Mouse (Mus musculus): Measurements from ENCODE around the gene Msh4. TPM values are rescaled to one million over a fixed set of nuclear protein-coding genes. Genes with fewer than 3 reads are reported as not detected.

Msh4 gene
- polyA plus RNA-seq, 1 experiment from 2014 or later = 0.11 TPM

DNA sequence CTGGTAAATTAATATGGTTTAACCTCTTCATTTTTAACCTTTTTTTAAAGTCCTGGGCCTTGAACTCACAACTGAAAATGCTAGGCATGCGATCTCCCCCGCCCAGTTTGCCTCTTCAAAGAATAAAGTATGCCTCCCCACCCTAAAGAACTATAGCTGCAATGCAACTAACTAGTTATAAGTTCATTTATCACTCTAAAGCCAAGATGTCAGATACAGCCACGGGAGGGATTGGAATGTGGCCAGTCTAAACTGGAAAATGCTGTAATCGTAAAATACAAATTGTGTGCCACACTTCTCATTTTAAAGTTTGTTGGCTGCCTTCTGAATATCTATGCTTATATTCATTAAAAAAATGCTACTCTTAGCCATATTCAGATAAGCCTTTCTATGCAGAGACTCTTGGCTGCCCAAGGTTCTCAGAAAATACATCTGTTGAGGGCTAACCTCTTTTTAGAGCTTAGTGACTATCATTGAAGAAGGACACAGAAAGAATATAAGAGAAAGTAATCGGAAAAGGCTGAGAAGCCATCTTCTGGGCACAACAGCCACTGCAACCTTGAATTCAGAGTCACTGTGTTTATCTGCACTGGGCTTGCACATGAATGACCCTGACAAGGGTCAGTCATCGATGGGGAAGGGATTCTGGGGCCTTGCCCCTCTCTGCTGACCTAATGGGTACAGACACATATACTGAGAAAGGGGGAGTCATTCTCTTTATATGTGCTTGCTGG, 7.7 kb upstream of the Msh4 start:
- Histone ChIP-seq H3K4me3 (ENCODE audit: low read depth, low read length) (no peak overlapping the region), H3K9me3 (ENCODE audit: control insufficient read depth, low read length) (no peaks in the 10 kb centered on the region), H3K4me1 (ENCODE audit: control insufficient read depth, insufficient read depth, low read length) (peaks cover 11% of the 10 kb centered on the region), H3K27me3 (ENCODE audit: control insufficient read depth, insufficient read depth, low read length) (no peaks in the 10 kb centered on the region), H3K27ac (replicated peaks; ENCODE audit: low read depth, low read length) (no peak overlapping the region), H3K36me3 (ENCODE audit: control insufficient read depth, insufficient read depth, low read length) (peaks cover 22% of the 10 kb centered on the region), H3K9ac (ENCODE audit: low read length) (no peak overlapping the region), H3K4me2 (ENCODE audit: low read depth, severe bottlenecking) (peak overlapping the region; percentile 68; the same call in 1 of the 2 replicates)
- DNase-seq (ENCODE audit: low spot score) (no peak), ATAC-seq (ENCODE audit: insufficient number of reproducible peaks, low FRiP score, low TSS enrichment, low read depth) (no peak)
- WGBS = 54% methylated on average over 6 of the region's 6 CpGs

DNA sequence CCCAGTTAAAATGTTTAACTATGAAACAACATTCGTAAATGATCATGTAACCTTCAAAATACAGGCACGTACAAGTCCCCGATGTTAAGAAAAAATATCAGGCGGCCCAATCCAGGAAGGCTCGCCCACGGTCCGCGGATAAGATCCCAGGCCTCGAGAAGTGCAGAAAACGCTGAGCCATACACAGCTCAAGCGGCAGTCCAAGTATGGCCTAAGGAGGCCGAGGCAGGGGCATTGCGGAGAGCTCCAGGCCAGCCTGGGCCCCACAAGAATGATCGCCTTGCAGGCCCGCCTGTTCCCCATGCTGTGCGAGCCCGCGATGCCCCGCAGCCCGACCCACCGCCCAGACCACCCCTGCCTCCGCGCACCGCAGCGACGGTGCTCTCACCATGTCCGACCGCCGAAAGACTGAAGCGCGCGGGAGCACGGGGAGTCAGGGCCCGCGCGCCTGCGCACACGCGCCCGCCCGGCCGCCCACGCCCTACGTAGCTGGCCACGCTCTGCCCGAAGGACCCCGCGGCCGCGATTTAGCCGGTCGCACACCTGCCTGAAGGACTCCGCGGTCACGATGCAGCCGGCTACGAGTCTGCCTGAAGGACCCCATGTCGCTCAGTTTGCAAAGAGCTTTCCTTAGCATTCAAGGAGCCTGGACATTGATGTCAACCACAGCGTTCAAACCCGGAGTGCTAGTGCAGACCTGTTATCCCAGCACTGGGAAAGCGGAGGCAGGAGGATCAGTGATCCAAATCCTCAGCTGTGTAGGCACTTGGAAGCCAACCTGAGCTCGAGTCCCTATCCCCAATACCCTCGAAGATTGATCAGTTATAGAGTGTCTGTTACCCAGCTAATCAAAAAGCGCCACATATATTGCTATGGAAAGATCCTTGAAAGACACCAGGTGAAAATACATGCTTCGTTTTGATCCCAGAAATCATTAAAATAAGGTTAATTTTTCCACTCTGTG, 6.9 kb upstream of the Msh4 start, which contains the start of gene Rabggtb:
Rabggtb (minus strand) TSS at position 464 of the 964 bp plus-strand sequence.
- WGBS = under 1% methylated on average over 65 of the region's 65 CpGs
- DNase-seq (ENCODE audit: low spot score) = peak; percentile 98
- H3K4me3 ChIP-seq (ENCODE audit: low read depth, low read length) = peak within 1 kb of the TSS; percentile 90
- H3K27me3 ChIP-seq (ENCODE audit: control insufficient read depth, insufficient read depth, low read length) = no peaks in the 10 kb centered on the region
- H3K4me2 ChIP-seq (ENCODE audit: low read depth, severe bottlenecking) = peak within 1 kb of the TSS; percentile 68
- H3K9me3 ChIP-seq (ENCODE audit: control insufficient read depth, low read length) = no peaks in the 10 kb centered on the region
- peaks cover 11% of the 10 kb centered on the region for H3K4me1 ChIP-seq (ENCODE audit: control insufficient read depth, insufficient read depth, low read length)
- peak within 1 kb of the TSS; percentile 76 for H3K27ac ChIP-seq (replicated peaks; ENCODE audit: low read depth, low read length)
- H3K9ac ChIP-seq (ENCODE audit: low read length) = peak within 1 kb of the TSS; percentile 98
- peak; percentile 96 for ATAC-seq (ENCODE audit: insufficient number of reproducible peaks, low FRiP score, low TSS enrichment, low read depth)
- H3K36me3 ChIP-seq (ENCODE audit: control insufficient read depth, insufficient read depth, low read length) = peaks cover 27% of the 10 kb centered on the region

DNA sequence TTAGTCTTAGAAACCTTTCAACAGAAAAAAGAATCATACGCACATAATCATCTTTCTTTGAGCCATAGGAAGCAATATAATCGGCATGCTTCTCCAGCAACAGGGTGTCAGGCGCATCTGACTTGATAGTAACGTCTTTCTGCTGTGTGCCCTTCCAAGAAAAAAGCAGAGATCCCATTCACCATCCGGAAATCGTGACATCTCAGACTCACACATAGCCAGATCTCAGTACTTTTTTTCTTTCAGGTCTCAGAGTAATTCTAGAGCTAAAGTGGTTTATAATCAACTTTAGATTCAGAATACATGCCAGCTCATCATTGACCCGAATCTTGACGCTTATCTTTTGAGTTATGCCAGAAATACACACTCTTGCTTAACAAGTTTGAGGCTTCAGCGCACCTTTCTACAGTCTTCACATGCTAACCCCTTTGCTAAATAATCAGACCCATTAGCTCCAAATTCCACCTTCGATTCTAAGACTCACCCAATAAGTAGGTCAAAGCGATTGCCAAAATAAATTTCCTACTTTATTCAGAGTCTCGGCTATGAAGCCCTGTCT, 6.0 kb upstream of the Msh4 start:
- Histone ChIP-seq H3K4me2 (ENCODE audit: low read depth, severe bottlenecking) (peak overlapping the region; percentile 68), H3K27ac (replicated peaks; ENCODE audit: low read depth, low read length) (peak overlapping the region; percentile 68; the same call in 1 of the 2 replicates), H3K9ac (ENCODE audit: low read length) (peak overlapping the region; percentile 98), H3K9me3 (ENCODE audit: control insufficient read depth, low read length) (no peaks in the 10 kb centered on the region), H3K36me3 (ENCODE audit: control insufficient read depth, insufficient read depth, low read length) (peaks cover 30% of the 10 kb centered on the region), H3K27me3 (ENCODE audit: control insufficient read depth, insufficient read depth, low read length) (no peaks in the 10 kb centered on the region), H3K4me3 (ENCODE audit: low read depth, low read length) (peak overlapping the region; percentile 90), H3K4me1 (ENCODE audit: control insufficient read depth, insufficient read depth, low read length) (peaks cover 11% of the 10 kb centered on the region)
- no peak for DNase-seq (ENCODE audit: low spot score)
- no peak for ATAC-seq (ENCODE audit: insufficient number of reproducible peaks, low FRiP score, low TSS enrichment, low read depth)
- WGBS = 4% methylated on average over 12 of the region's 12 CpGs

DNA sequence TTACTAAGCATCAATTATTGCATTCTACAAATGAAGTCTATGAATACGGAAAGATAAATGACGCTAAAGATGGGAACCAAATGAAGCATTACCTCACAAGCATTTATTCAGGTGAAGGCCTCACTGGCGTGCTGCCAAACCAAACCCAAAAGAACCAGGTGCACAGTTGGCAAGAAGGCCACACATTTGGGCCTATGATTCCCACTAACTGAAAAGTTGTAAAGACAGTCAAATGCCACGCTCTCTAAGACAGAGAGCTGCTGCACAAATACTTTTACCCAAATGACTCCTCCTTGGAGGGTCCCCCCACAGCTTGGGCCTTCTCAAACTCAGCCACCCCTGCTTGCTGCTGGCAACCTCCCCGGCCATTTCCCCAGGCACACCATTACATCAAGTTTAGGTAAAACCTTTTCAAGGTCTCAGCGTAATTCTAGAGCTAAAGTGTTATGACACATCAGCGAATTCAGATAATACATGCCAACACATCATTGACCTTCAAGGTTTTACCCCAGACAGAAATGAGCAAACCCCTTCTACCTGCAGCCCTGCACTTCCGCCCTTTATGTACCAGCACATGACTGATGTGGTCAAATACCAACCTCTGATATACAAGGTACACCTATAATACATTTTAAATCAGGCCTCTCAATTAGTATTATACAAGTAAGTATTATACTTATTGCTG, 5.4 kb upstream of the Msh4 start:
- 54% methylated on average over 8 of the region's 8 CpGs for WGBS
- H3K9me3 ChIP-seq (ENCODE audit: control insufficient read depth, low read length) = no peaks in the 10 kb centered on the region
- peak overlapping the region; percentile 98 for H3K9ac ChIP-seq (ENCODE audit: low read length)
- peak overlapping the region; percentile 90 for H3K4me3 ChIP-seq (ENCODE audit: low read depth, low read length)
- peaks cover 36% of the 10 kb centered on the region for H3K36me3 ChIP-seq (ENCODE audit: control insufficient read depth, insufficient read depth, low read length)
- H3K4me2 ChIP-seq (ENCODE audit: low read depth, severe bottlenecking) = peak overlapping the region; percentile 68
- H3K27ac ChIP-seq (replicated peaks; ENCODE audit: low read depth, low read length) = no peak overlapping the region
- H3K27me3 ChIP-seq (ENCODE audit: control insufficient read depth, insufficient read depth, low read length) = no peaks in the 10 kb centered on the region
- peaks cover 11% of the 10 kb centered on the region for H3K4me1 ChIP-seq (ENCODE audit: control insufficient read depth, insufficient read depth, low read length)
- ATAC-seq (ENCODE audit: insufficient number of reproducible peaks, low FRiP score, low TSS enrichment, low read depth) (no peak), DNase-seq (ENCODE audit: low spot score) (no peak)

DNA sequence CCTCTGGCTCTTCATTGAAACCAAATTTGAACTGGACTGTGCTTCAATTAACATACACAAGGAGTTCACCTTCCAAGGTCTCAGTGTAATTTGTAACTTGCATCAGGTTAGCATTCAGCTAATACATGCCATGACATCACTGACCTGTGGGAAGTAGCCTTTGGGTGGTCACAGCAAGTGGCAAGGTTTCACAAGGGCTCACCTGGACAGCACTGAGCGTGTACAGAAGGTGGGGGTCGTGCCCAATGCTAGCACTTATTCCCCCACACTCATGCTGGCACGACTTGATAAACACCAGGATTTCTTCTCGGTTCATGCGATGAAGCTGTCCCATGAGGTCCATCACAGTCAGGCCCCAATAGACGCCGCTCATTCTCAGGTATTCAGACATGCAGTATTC, 4.6 kb upstream of the Msh4 start:
- ATAC-seq (ENCODE audit: insufficient number of reproducible peaks, low FRiP score, low TSS enrichment, low read depth) (no peak), DNase-seq (ENCODE audit: low spot score) (no peak)
- no peaks in the 10 kb centered on the region for H3K9me3 ChIP-seq (ENCODE audit: control insufficient read depth, low read length)
- H3K36me3 ChIP-seq (ENCODE audit: control insufficient read depth, insufficient read depth, low read length) = peaks cover 44% of the 10 kb centered on the region
- H3K4me2 ChIP-seq (ENCODE audit: low read depth, severe bottlenecking) = peak overlapping the region; percentile 68; the same call in 1 of the 2 replicates
- H3K27me3 ChIP-seq (ENCODE audit: control insufficient read depth, insufficient read depth, low read length) = no peaks in the 10 kb centered on the region
- no peak overlapping the region for H3K9ac ChIP-seq (ENCODE audit: low read length)
- 79% methylated on average over 7 of the region's 7 CpGs for WGBS
- H3K4me1 ChIP-seq (ENCODE audit: control insufficient read depth, insufficient read depth, low read length) = peaks cover 11% of the 10 kb centered on the region
- peak overlapping the region; percentile 14; the same call in 1 of the 2 replicates for H3K4me3 ChIP-seq (ENCODE audit: low read depth, low read length)
- no peak overlapping the region for H3K27ac ChIP-seq (replicated peaks; ENCODE audit: low read depth, low read length)

DNA sequence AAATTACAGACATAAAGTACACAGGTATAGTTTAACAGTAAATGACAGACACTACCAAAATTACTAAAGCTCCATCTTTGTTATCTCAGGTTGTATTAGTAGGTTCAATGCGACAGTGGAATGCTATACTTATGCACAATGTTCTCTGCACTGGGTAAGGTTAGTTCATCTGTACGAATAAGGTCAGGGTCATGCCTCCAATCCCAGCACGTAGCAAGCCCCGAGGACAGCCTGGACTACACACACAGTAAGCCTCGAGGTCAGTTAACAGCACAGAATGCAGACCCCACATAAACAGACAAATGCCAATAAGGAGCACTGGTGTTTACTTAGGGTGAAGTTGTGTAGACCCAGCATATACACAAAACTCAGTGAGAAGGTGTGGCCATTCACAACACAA, 3.0 kb upstream of the Msh4 start:
- H3K4me1 ChIP-seq (ENCODE audit: control insufficient read depth, insufficient read depth, low read length) = peaks cover 11% of the 10 kb centered on the region
- no peak overlapping the region for H3K27ac ChIP-seq (replicated peaks; ENCODE audit: low read depth, low read length)
- no peaks in the 10 kb centered on the region for H3K27me3 ChIP-seq (ENCODE audit: control insufficient read depth, insufficient read depth, low read length)
- 77% methylated on average over 5 of the region's 5 CpGs for WGBS
- H3K9me3 ChIP-seq (ENCODE audit: control insufficient read depth, low read length) = no peaks in the 10 kb centered on the region
- no peak overlapping the region for H3K9ac ChIP-seq (ENCODE audit: low read length)
- H3K4me2 ChIP-seq (ENCODE audit: low read depth, severe bottlenecking) = no peak overlapping the region
- ATAC-seq (ENCODE audit: insufficient number of reproducible peaks, low FRiP score, low TSS enrichment, low read depth) (no peak), DNase-seq (ENCODE audit: low spot score) (no peak)
- peaks cover 47% of the 10 kb centered on the region for H3K36me3 ChIP-seq (ENCODE audit: control insufficient read depth, insufficient read depth, low read length)
- no peak overlapping the region for H3K4me3 ChIP-seq (ENCODE audit: low read depth, low read length)

DNA sequence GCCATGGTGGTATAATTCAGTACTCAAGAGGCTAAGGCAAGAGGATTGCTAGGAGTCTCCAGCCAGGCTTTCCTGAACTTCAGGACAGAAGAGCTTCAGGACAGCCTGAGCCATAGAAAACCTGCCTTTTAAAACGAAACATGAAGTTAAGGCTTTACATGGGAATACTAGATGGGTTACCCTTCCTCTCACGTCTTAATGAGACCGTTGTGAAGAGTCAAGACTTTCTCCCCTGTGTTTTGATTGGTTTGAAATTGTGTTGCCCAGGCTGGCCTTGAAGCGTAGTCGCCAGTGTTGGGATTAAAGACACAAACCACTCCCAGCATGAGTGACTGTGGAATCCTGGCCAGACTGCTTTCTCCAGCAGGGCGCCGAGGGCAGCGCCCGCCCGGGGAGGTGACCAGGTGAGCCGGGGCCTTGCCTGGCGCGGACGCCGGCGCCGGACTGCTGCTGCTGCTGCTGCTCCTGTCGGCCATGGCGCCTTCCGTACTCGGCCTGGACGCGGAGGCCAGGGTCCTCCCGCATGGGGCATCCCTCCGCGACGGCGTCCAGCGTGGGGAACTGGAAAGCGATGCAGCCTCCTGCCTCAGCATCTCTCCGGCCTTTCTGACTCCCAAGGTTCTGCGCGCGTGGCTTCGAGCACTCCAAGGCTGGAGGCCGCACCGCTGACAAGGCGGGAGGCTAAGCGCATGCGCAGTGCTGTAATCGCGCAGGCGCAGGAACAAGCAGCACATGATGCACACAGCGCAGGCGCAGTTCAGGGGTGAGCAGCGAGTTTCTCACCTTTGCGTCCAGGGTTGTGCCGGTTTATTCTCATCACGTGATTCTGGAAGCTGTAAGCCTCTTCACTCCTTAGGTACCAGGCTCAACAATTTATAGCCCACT, 445 bp downstream of the Msh4 start:
- H3K4me3 ChIP-seq (ENCODE audit: low read depth, low read length) = no peak overlapping the region
- no peaks in the 10 kb centered on the region for H3K9me3 ChIP-seq (ENCODE audit: control insufficient read depth, low read length)
- WGBS = 86% methylated on average over 49 of the region's 49 CpGs
- H3K36me3 ChIP-seq (ENCODE audit: control insufficient read depth, insufficient read depth, low read length) = peaks cover 41% of the 10 kb centered on the region
- no peak overlapping the region for H3K9ac ChIP-seq (ENCODE audit: low read length)
- peaks cover under 1% of the 10 kb centered on the region for H3K4me1 ChIP-seq (ENCODE audit: control insufficient read depth, insufficient read depth, low read length)
- DNase-seq (ENCODE audit: low spot score) (no peak), ATAC-seq (ENCODE audit: insufficient number of reproducible peaks, low FRiP score, low TSS enrichment, low read depth) (peak; percentile 33; the same call in 1 of the 2 replicates)
- no peak overlapping the region for H3K27ac ChIP-seq (replicated peaks; ENCODE audit: low read depth, low read length)
- no peak overlapping the region for H3K4me2 ChIP-seq (ENCODE audit: low read depth, severe bottlenecking)
- no peaks in the 10 kb centered on the region for H3K27me3 ChIP-seq (ENCODE audit: control insufficient read depth, insufficient read depth, low read length)

All from limb, embryonic 11.5 days (tissue).